Mouse (Mus musculus) NIH3T3 (cell line): ENCODE data around the gene Cep85l.

ENCODE experiments used
- DNase-seq: peaks from one replicate; pipeline ENCODE4 v3.0.0-alpha.2; 2012; ENCODE audit warnings: low read depth

Gene Cep85l

GRCm38 (mm10) chr10:53342166-53342728, 37.5 kb downstream of the Cep85l start:
- no peak for DNase-seq

- peak; percentile 23 for DNase-seq
These were observed 38.3 kb downstream of the Cep85l start for GRCm38 (mm10) chr10:53341288-53341965.

- no peak for DNase-seq
These were observed 40.7 kb downstream of the Cep85l start for GRCm38 (mm10) chr10:53339045-53339444.

- no peak for DNase-seq
These were observed 42.4 kb downstream of the Cep85l start, which contains the start of gene Pln for GRCm38 (mm10) chr10:53337162-53337923. TSS of gene Pln (plus strand) at chr10:53337667.

GRCm38 (mm10) chr10:53335974-53336373, 43.8 kb downstream of the Cep85l start:
- no peak for DNase-seq

GRCm38 (mm10) chr10:53335266-53335665, 44.5 kb downstream of the Cep85l start:
- DNase-seq: no peak

- DNase-seq: no peak
These were observed 47.0 kb downstream of the Cep85l start for GRCm38 (mm10) chr10:53332752-53333151.

- peak; percentile 16 for DNase-seq
These were observed 50.5 kb downstream of the Cep85l start for GRCm38 (mm10) chr10:53329257-53329656.

GRCm38 (mm10) chr10:53326367-53326766, 53.4 kb downstream of the Cep85l start:
- no peak for DNase-seq

GRCm38 (mm10) chr10:53324663-53325062, 55.1 kb downstream of the Cep85l start:
- DNase-seq: peak; percentile 73

GRCm38 (mm10) chr10:53323367-53323766, 56.4 kb downstream of the Cep85l start:
- no peak for DNase-seq

GRCm38 (mm10) chr10:53306674-53307073, 73.1 kb downstream of the Cep85l start:
- DNase-seq: no peak

GRCm38 (mm10) chr10:53305867-53306266, 73.9 kb downstream of the Cep85l start:
- DNase-seq: peak; percentile 20

GRCm38 (mm10) chr10:53285147-53285546, 94.6 kb downstream of the Cep85l start:
- DNase-seq: peak; percentile 47

- no peak for DNase-seq
These were observed 107.5 kb downstream of the Cep85l start for GRCm38 (mm10) chr10:53272228-53272627.

GRCm38 (mm10) chr10:53262021-53262420, 117.7 kb downstream of the Cep85l start:
- DNase-seq: no peak

GRCm38 (mm10) chr10:53235381-53235780, 144.4 kb downstream of the Cep85l start:
- DNase-seq: no peak

- DNase-seq: no peak
These were observed 145.1 kb downstream of the Cep85l start for GRCm38 (mm10) chr10:53234683-53235082.

GRCm38 (mm10) chr10:53234086-53234613, 145.6 kb downstream of the Cep85l start:
- DNase-seq: no peak

- DNase-seq: no peak
These were observed 148.9 kb downstream of the Cep85l start for GRCm38 (mm10) chr10:53230809-53231208.

- DNase-seq: no peak
These were observed 150.6 kb downstream of the Cep85l start for GRCm38 (mm10) chr10:53229190-53229589.
